Mouse (Mus musculus) spleen, postnatal 14 days (tissue): ENCODE measurements around the gene Tmem161a.
A peak's percentile ranks its signal among the peaks of the same experiment; 100 is the strongest.
"Not testable (repeated sequence)": the region's sequence is repeated elsewhere in the genome, so short reads cannot be mapped to it uniquely, and the experiment has no call there.

Experiments used
- DNase-seq, 2 experiments: peaks; one replicate each; pipeline ENCODE4 v3.0.0; 2021 to 2022; ENCODE audit warnings: low spot score in 2 of 2

The Tmem161a gene

GRCm38 (mm10) chr8:70211275-70211674 lies 39.1 kb downstream of the Tmem161a start:
- no peak for DNase-seq

GRCm38 (mm10) chr8:70211726-70212111 lies 39.6 kb downstream of the Tmem161a start:
- DNase-seq, result peak; percentile 14 to 50

- peak; percentile 87 to 90 for DNase-seq
Measured at GRCm38 (mm10) chr8:70212112-70213055, 40.2 kb downstream of the Tmem161a start, which contains the start of gene Slc25a42. Slc25a42 (minus strand) TSS chr8:70212305.

GRCm38 (mm10) chr8:70214411-70214810 lies 42.3 kb downstream of the Tmem161a start:
- DNase-seq, result no peak

- no peak for DNase-seq
Measured at GRCm38 (mm10) chr8:70215092-70215491, 42.9 kb downstream of the Tmem161a start.

GRCm38 (mm10) chr8:70216161-70216560 lies 44.0 kb downstream of the Tmem161a start:
- not testable (repeated sequence) for DNase-seq

- DNase-seq, result no peak
Measured at GRCm38 (mm10) chr8:70216566-70216965, 44.4 kb downstream of the Tmem161a start.

- DNase-seq, result no peak
Measured at GRCm38 (mm10) chr8:70217441-70217840, 45.3 kb downstream of the Tmem161a start.

- no peak for DNase-seq
Measured at GRCm38 (mm10) chr8:70219107-70219684, 47.0 kb downstream of the Tmem161a start.

GRCm38 (mm10) chr8:70220236-70220840 lies 48.2 kb downstream of the Tmem161a start:
- DNase-seq, result no peak

- no peak for DNase-seq
Measured at GRCm38 (mm10) chr8:70220911-70221310, 48.8 kb downstream of the Tmem161a start.

- no peak for DNase-seq
Measured at GRCm38 (mm10) chr8:70222041-70222440, 49.9 kb downstream of the Tmem161a start.

GRCm38 (mm10) chr8:70223341-70223740 lies 51.2 kb downstream of the Tmem161a start:
- DNase-seq, result no peak

- no peak for DNase-seq
Measured at GRCm38 (mm10) chr8:70227997-70228396, 55.8 kb downstream of the Tmem161a start.

GRCm38 (mm10) chr8:70230837-70231236 lies 58.7 kb downstream of the Tmem161a start:
- no peak for DNase-seq
